Mouse (Mus musculus) naive thymus-derived CD4-positive, alpha-beta T cell, adult 2 months (primary cell): Measurements from ENCODE around the gene Atp8b4.

ENCODE experiments used
- DNase-seq: peaks from one replicate; pipeline ENCODE4 v3.0.0-alpha.2; 2011; ENCODE audit warnings: low read depth

Gene Atp8b4

GRCm38 (mm10) chr2:126284071-126284470 is 216.4 kb downstream of the Atp8b4 start:
- no peak for DNase-seq

GRCm38 (mm10) chr2:126283086-126283485 is 217.4 kb downstream of the Atp8b4 start:
- DNase-seq = no peak

GRCm38 (mm10) chr2:126275511-126275910 is 225.0 kb downstream of the Atp8b4 start:
- no peak for DNase-seq

- no peak for DNase-seq
Observed at GRCm38 (mm10) chr2:126274826-126275405, 225.6 kb downstream of the Atp8b4 start.

GRCm38 (mm10) chr2:126274311-126274710 is 226.2 kb downstream of the Atp8b4 start:
- no peak for DNase-seq
